Mouse (Mus musculus) C2C12 (cell line): ENCODE measurements around the gene Etfb. TPM values are rescaled to one million over a fixed set of nuclear protein-coding genes. Genes with fewer than 3 reads are reported as not detected.
A peak's percentile ranks its signal among the peaks of the same experiment; 100 is the strongest.
"Not testable (repeated sequence)": the region's sequence is repeated elsewhere in the genome, so short reads cannot be mapped to it uniquely, and the experiment has no call there.

ENCODE experiments used
- H3K27me3 ChIP-seq: one replicate; pipeline ENCODE4 v1.6.1; 2011; ENCODE audit not compliant: control insufficient read depth, insufficient read depth, insufficient read length
- H3K36me3 ChIP-seq: one replicate; pipeline ENCODE4 v1.6.1; 2011; ENCODE audit not compliant: control insufficient read depth, insufficient read depth
- H3K4me3 ChIP-seq: one replicate; pipeline ENCODE4 v1.5.1; 2011; ENCODE audit warnings: mild to moderate bottlenecking, control low read depth; ENCODE audit not compliant: poor library complexity, insufficient read depth, severe bottlenecking
- H3K79me2 ChIP-seq: one replicate; pipeline ENCODE4 v1.6.1; 2011; ENCODE audit not compliant: control insufficient read depth, insufficient read depth
- H3K79me3 ChIP-seq: one replicate; pipeline ENCODE4 v1.6.1; 2011; ENCODE audit warnings: low read depth, control low read depth
- H3ac ChIP-seq: one replicate; pipeline ENCODE3; 2011; ENCODE audit warnings: low read depth; ENCODE audit not compliant: control insufficient read depth, insufficient read length
- CEBPB ChIP-seq: IDR thresholded peaks from one replicate; pipeline ENCODE4 v1.6.1; 2011; ENCODE audit warnings: low read depth, mild to moderate bottlenecking, control low read depth, moderate library complexity
- CTCF ChIP-seq: IDR thresholded peaks from one replicate; pipeline ENCODE4 v1.5.1; 2011; ENCODE audit not compliant: control insufficient read depth, insufficient read depth, insufficient read length
- FOSL1 ChIP-seq: IDR thresholded peaks from one replicate; pipeline ENCODE4 v1.8.0; 2011; ENCODE audit warnings: mild to moderate bottlenecking, low read length; ENCODE audit not compliant: poor library complexity, insufficient read depth, severe bottlenecking
- MAX ChIP-seq: IDR thresholded peaks from one replicate; pipeline ENCODE4 v1.6.1; 2011; ENCODE audit warnings: mild to moderate bottlenecking, control low read depth
- MYOD1 ChIP-seq: IDR thresholded peaks from one replicate; pipeline ENCODE4 v1.6.1; 2011; ENCODE audit warnings: low read depth; ENCODE audit not compliant: control insufficient read depth, insufficient read length
- MYOG ChIP-seq: IDR thresholded peaks from one replicate; pipeline ENCODE4 v1.6.1; 2011; ENCODE audit not compliant: control insufficient read depth, insufficient read length; ENCODE audit errors: extremely low read depth
- USF1 ChIP-seq: IDR thresholded peaks from one replicate; pipeline ENCODE4 v1.6.1; 2011; ENCODE audit warnings: low read depth, mild to moderate bottlenecking, control low read depth, moderate library complexity
- long read RNA-seq, 2 experiments: library from polyadenylated mRNA; unstranded; transcript quantifications; one replicate each; pipeline ENCODE4 v2.0.0; 2019 to 2020
- polyA plus RNA-seq: library from polyadenylated mRNA; unstranded; fragments of >200 nt; fragmentation: generic; extraction: Trizol; gene quantifications from one replicate; pipeline ENCODE4 v1.2.1, GENCODE M21; 2012; ENCODE audit warnings: missing spikeins

Gene Etfb
- polyA plus RNA-seq = 296 TPM
- long read RNA-seq, experiment 1, transcript Etfb-201 (6 exons, 893 nt) = major isoform, 151 of 181 reads
- long read RNA-seq, experiment 1, partial matches to known transcripts = 24 of 181 reads
- long read RNA-seq, experiment 1, other reads (novel, unspliced or antisense) = 4 of 181 reads
- long read RNA-seq, experiment 2, transcript Etfb-201 (6 exons, 893 nt) = major isoform, 19 of 21 reads
- long read RNA-seq, experiment 2, partial matches to known transcripts = 1 of 21 reads
- long read RNA-seq, experiment 2, other reads (novel, unspliced or antisense) = 1 of 21 reads

- peak within 1 kb of the TSS; percentile 73 for H3ac ChIP-seq
- TF ChIP-seq USF1 (no peak), MAX (no peak), MYOD1 (no peak)
- peaks cover 8% of the 10 kb centered on the region for H3K79me3 ChIP-seq
- no peaks in the 10 kb centered on the region for H3K36me3 ChIP-seq
- H3K4me3 ChIP-seq = peak within 1 kb of the TSS; percentile 27
- H3K27me3 ChIP-seq = no peaks in the 10 kb centered on the region
- peaks cover 35% of the 10 kb centered on the region for H3K79me2 ChIP-seq
Observed at GRCm38 (mm10) chr7:43443917-43444293, at the start of gene Etfb, which contains the start of gene Gm45233. Etfb (plus strand) TSS chr7:43444083. Gm45233 (plus strand) TSS chr7:43444128.

GRCm38 (mm10) chr7:43399501-43399900 lies 44.4 kb upstream of the Etfb start:
- Histone ChIP-seq H3K27me3 (no peaks in the 10 kb centered on the region), H3K79me2 (no peaks in the 10 kb centered on the region), H3K36me3 (no peaks in the 10 kb centered on the region), H3K4me3 (no peak overlapping the region), H3K79me3 (no peaks in the 10 kb centered on the region), H3ac (no peak overlapping the region)
- TF ChIP-seq FOSL1 (peak; percentile 89), CEBPB (peak; percentile 51), MYOG (no peak), MYOD1 (peak; percentile 43), MAX (peak; percentile 41)

GRCm38 (mm10) chr7:43402718-43403117 lies 41.2 kb upstream of the Etfb start:
- TF ChIP-seq USF1 (no peak), CEBPB (no peak), CTCF (no peak), MYOD1 (no peak), MYOG (no peak), FOSL1 (no peak), MAX (no peak)
- Histone ChIP-seq H3K79me3 (no peaks in the 10 kb centered on the region), H3ac (no peak overlapping the region), H3K79me2 (no peaks in the 10 kb centered on the region), H3K4me3 (no peak overlapping the region), H3K36me3 (no peaks in the 10 kb centered on the region), H3K27me3 (no peaks in the 10 kb centered on the region)

GRCm38 (mm10) chr7:43407573-43407972 lies 36.3 kb upstream of the Etfb start:
- no peaks in the 10 kb centered on the region for H3K36me3 ChIP-seq
- no peaks in the 10 kb centered on the region for H3K79me3 ChIP-seq
- TF ChIP-seq MYOD1 (no peak), MYOG (no peak), MAX (no peak), CTCF (no peak), USF1 (no peak), CEBPB (no peak), FOSL1 (no peak)
- H3K79me2 ChIP-seq = no peaks in the 10 kb centered on the region
- H3K27me3 ChIP-seq = no peaks in the 10 kb centered on the region
- no peak overlapping the region for H3ac ChIP-seq
- H3K4me3 ChIP-seq = no peak overlapping the region

GRCm38 (mm10) chr7:43408131-43408553 lies 35.7 kb upstream of the Etfb start, which contains the start of gene Siglecg:
Siglecg (plus strand) TSS chr7:43408204.
- no peak for TF ChIP-seq USF1
- no peak for TF ChIP-seq CEBPB
- no peak for TF ChIP-seq MYOD1
- TF ChIP-seq FOSL1 = no peak
- TF ChIP-seq CTCF = no peak
- no peak for TF ChIP-seq MYOG
- TF ChIP-seq MAX = no peak
- no peaks in the 10 kb centered on the region for H3K36me3 ChIP-seq
- H3K79me2 ChIP-seq = no peaks in the 10 kb centered on the region
- no peak within 1 kb of the TSS for H3K4me3 ChIP-seq
- H3K79me3 ChIP-seq = no peaks in the 10 kb centered on the region
- H3ac ChIP-seq = no peak within 1 kb of the TSS
- H3K27me3 ChIP-seq = no peaks in the 10 kb centered on the region

- H3ac ChIP-seq = no peak overlapping the region
- H3K36me3 ChIP-seq = no peaks in the 10 kb centered on the region
- H3K4me3 ChIP-seq = no peak overlapping the region
- H3K27me3 ChIP-seq = no peaks in the 10 kb centered on the region
- no peak for TF ChIP-seq MYOG
- TF ChIP-seq USF1 = no peak
- no peak for TF ChIP-seq CTCF
- no peak for TF ChIP-seq FOSL1
- TF ChIP-seq MYOD1 = no peak
- TF ChIP-seq MAX = no peak
- no peak for TF ChIP-seq CEBPB
- H3K79me3 ChIP-seq = no peaks in the 10 kb centered on the region
- no peaks in the 10 kb centered on the region for H3K79me2 ChIP-seq
Observed at GRCm38 (mm10) chr7:43409084-43409483, 34.8 kb upstream of the Etfb start.

- not testable (repeated sequence) for H3K79me3 ChIP-seq, H3K36me3 ChIP-seq, H3K27me3 ChIP-seq, H3ac ChIP-seq, H3K4me3 ChIP-seq, H3K79me2 ChIP-seq
Observed at GRCm38 (mm10) chr7:43411724-43412123, 32.2 kb upstream of the Etfb start.
